Mouse (Mus musculus) hindbrain, embryonic 14.5 days (tissue): ENCODE measurements around the gene Rimkla. TPM values are rescaled to one million over a fixed set of nuclear protein-coding genes. Genes with fewer than 3 reads are reported as not detected.

Experiments used
- ATAC-seq: fragments of 200-750 bp; cut with Nextera tagmentation; 2 replicates; pipeline ENCODE4 v1.8.0; 2017; ENCODE audit warnings: moderate number of reproducible peaks, mild to moderate bottlenecking, moderate TSS enrichment, moderate library complexity; ENCODE audit not compliant: low FRiP score
- DNase-seq: peaks from one replicate; pipeline ENCODE4 v3.0.0-alpha.2; 2015; ENCODE audit warnings: low spot score
- H3K27ac ChIP-seq: fragments of 300-500 bp; sonication (generic); 2 replicates; pipeline ENCODE4 v1.5.1; 2014; ENCODE audit warnings: mild to moderate bottlenecking, moderate library complexity
- H3K27me3 ChIP-seq: fragments of 300-500 bp; sonication (generic); 2 replicates; pipeline ENCODE4 v1.6.1; 2014; ENCODE audit warnings: mild to moderate bottlenecking, low read length, mixed read lengths; ENCODE audit not compliant: control insufficient read depth, insufficient read depth
- H3K36me3 ChIP-seq: fragments of 300-500 bp; sonication (generic); replicated peaks from 2 replicates; pipeline ENCODE4 v1.6.1; 2014; ENCODE audit not compliant: control insufficient read depth, insufficient read depth
- H3K4me1 ChIP-seq: fragments of 300-500 bp; sonication (generic); replicated peaks from 2 replicates; pipeline ENCODE4 v1.6.1; 2014; ENCODE audit warnings: antibody characterized with exemption, low read length, mixed read lengths; ENCODE audit not compliant: control insufficient read depth, insufficient read depth
- H3K4me2 ChIP-seq: fragments of 300-500 bp; sonication (generic); replicated peaks from 2 replicates; pipeline ENCODE4 v1.6.1; 2014; ENCODE audit warnings: mild to moderate bottlenecking, moderate library complexity
- H3K4me3 ChIP-seq: fragments of 300-500 bp; sonication (generic); replicated peaks from 2 replicates; pipeline ENCODE4 v1.5.1; 2014; ENCODE audit warnings: mild to moderate bottlenecking, low read length
- H3K9ac ChIP-seq: fragments of 300-500 bp; sonication (generic); 2 replicates; pipeline ENCODE4 v1.6.1; 2014
- H3K9me3 ChIP-seq: fragments of 300-500 bp; sonication (generic); 2 replicates; pipeline ENCODE4 v1.6.1; 2016; ENCODE audit warnings: low read length; ENCODE audit not compliant: control insufficient read depth
- WGBS: fragments of 180-500 bp; shearing (Covaris S2); extraction: QIAGEN DNeasy Blood & Tissue Kit; methylation state at CpG from one replicate; pipeline ENCODE4 v1.1.7; 2014; 5-methylcytosine and 5-hydroxymethylcytosine counted together
- polyA plus RNA-seq: library from polyadenylated mRNA; unstranded; fragments of >200 nt; fragmentation: Nextera tagmentation; extraction: Ambion mirVana; gene quantifications from 2 replicates; pipeline ENCODE4 v1.2.1, GENCODE M21; 2014

The Rimkla gene
- polyA plus RNA-seq, 1 experiment from 2014 or later = 30.5 TPM

- Histone ChIP-seq H3K4me1 (peaks cover 14% of the 10 kb centered on the region), H3K9me3 (no peaks in the 10 kb centered on the region), H3K4me3 (no peak overlapping the region), H3K36me3 (no peaks in the 10 kb centered on the region), H3K4me2 (peak overlapping the region; percentile 12), H3K27ac (peak overlapping the region; percentile 85), H3K9ac (no peak overlapping the region), H3K27me3 (no peaks in the 10 kb centered on the region)
- ATAC-seq = no peak
- DNase-seq = no peak
- WGBS = 88% methylated on average over 2 of the region's 2 CpGs
These were observed 32.0 kb upstream of the Rimkla start for GRCm38 (mm10) chr4:119524466-119524865.

GRCm38 (mm10) chr4:119524010-119524409 is 31.6 kb upstream of the Rimkla start:
- Histone ChIP-seq H3K36me3 (no peaks in the 10 kb centered on the region), H3K9ac (no peak overlapping the region), H3K4me3 (no peak overlapping the region), H3K4me1 (peaks cover 14% of the 10 kb centered on the region), H3K27ac (peak overlapping the region; percentile 85), H3K4me2 (peak overlapping the region; percentile 36), H3K27me3 (no peaks in the 10 kb centered on the region), H3K9me3 (no peaks in the 10 kb centered on the region)
- 84% methylated on average over 1 of the region's 1 CpGs for WGBS
- peak; percentile 76 for DNase-seq
- ATAC-seq = peak; percentile 62; the same call in 1 of the 2 replicates

- WGBS = 49% methylated on average over 4 of the region's 4 CpGs
- peak; percentile 27 for DNase-seq
- Histone ChIP-seq H3K9me3 (no peaks in the 10 kb centered on the region), H3K9ac (no peak overlapping the region), H3K27me3 (no peaks in the 10 kb centered on the region), H3K27ac (peak overlapping the region; percentile 85), H3K4me1 (peaks cover 14% of the 10 kb centered on the region), H3K36me3 (no peaks in the 10 kb centered on the region), H3K4me2 (peak overlapping the region; percentile 36), H3K4me3 (no peak overlapping the region)
- no peak; the same call in 1 of the 2 replicates for ATAC-seq
These were observed 31.1 kb upstream of the Rimkla start for GRCm38 (mm10) chr4:119523575-119523974.

DNA sequence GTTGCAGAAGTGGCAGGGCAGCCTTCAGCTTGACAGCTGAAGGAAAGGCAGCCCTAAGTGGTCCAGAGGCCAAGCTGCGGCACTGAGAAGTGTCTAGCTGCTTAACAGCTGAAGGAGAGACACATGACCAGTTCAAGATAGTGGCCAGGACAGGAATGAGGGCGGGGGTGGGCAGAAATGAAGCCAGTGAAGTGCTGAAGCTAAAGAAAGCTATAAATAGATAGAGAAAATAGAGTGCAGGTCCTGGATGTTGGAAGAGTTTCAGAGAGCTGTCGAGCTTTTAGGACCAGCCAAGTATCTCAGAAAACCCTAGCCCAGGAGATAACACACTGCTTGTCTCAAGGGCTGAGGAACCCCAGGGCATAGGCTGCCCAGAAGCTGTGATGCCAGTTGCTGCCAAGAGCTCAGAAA is 20.3 kb upstream of the Rimkla start:
- no peak for ATAC-seq
- WGBS = 74% methylated on average over 3 of the region's 3 CpGs
- H3K27me3 ChIP-seq = no peaks in the 10 kb centered on the region

GRCm38 (mm10) chr4:119511591-119511990 is 19.2 kb upstream of the Rimkla start:
- ATAC-seq (no peak), DNase-seq (no peak)
- no peak overlapping the region for H3K9ac ChIP-seq
- no peaks in the 10 kb centered on the region for H3K27me3 ChIP-seq
- no peak overlapping the region for H3K4me2 ChIP-seq
- 63% methylated on average over 2 of the region's 2 CpGs for WGBS
- no peaks in the 10 kb centered on the region for H3K9me3 ChIP-seq
- no peak overlapping the region for H3K27ac ChIP-seq
- no peak overlapping the region for H3K4me3 ChIP-seq
- H3K4me1 ChIP-seq = no peaks in the 10 kb centered on the region
- no peaks in the 10 kb centered on the region for H3K36me3 ChIP-seq

More for the DNA sequence above, 20.3 kb upstream of the Rimkla start:
- Histone ChIP-seq H3K27ac (no peak overlapping the region), H3K4me1 (no peaks in the 10 kb centered on the region), H3K4me3 (no peak overlapping the region), H3K9me3 (no peaks in the 10 kb centered on the region), H3K36me3 (no peaks in the 10 kb centered on the region), H3K9ac (no peak overlapping the region), H3K4me2 (no peak overlapping the region)
- DNase-seq = no peak

- Histone ChIP-seq H3K9ac (no peak overlapping the region), H3K9me3 (no peaks in the 10 kb centered on the region), H3K36me3 (no peaks in the 10 kb centered on the region), H3K4me2 (no peak overlapping the region), H3K27ac (no peak overlapping the region), H3K27me3 (no peaks in the 10 kb centered on the region), H3K4me3 (no peak overlapping the region), H3K4me1 (no peaks in the 10 kb centered on the region)
- WGBS = 60% methylated on average over 5 of the region's 5 CpGs
- ATAC-seq (no peak), DNase-seq (no peak)
These were observed 6.0 kb upstream of the Rimkla start for GRCm38 (mm10) chr4:119498319-119498848.

DNA sequence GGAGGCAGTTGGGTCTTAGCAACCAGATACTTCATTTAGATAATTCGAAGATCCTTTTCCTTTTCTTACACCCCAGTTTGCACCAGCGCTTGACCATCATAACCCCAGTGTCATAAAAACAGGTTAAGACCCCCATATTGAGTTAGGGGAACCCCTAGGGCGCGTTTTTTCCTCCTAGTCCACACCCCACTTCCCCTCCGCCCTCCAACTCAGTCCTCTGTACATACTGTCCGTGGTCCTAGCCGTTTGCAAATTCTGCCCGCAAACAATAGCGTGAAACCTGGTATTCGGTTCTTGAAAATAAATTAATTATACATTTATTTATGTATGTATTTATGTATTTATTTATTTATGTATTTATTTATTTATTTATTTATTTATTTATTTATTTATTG is 502 bp upstream of the Rimkla start:
- Histone ChIP-seq H3K9me3 (no peaks in the 10 kb centered on the region), H3K4me2 (peak overlapping the region; percentile 73), H3K27me3 (no peaks in the 10 kb centered on the region), H3K4me1 (peaks cover 15% of the 10 kb centered on the region), H3K9ac (peak overlapping the region; percentile 64), H3K36me3 (no peaks in the 10 kb centered on the region), H3K4me3 (peak overlapping the region; percentile 64), H3K27ac (peak overlapping the region; percentile 88)
- DNase-seq (no peak), ATAC-seq (peak; percentile 26)
- 39% methylated on average over 10 of the region's 10 CpGs for WGBS

GRCm38 (mm10) chr4:119490806-119491205 is 1.6 kb downstream of the Rimkla start:
- no peak for ATAC-seq
- H3K4me2 ChIP-seq = peak overlapping the region; percentile 73
- H3K27ac ChIP-seq = no peak overlapping the region
- no peak overlapping the region for H3K4me3 ChIP-seq
- H3K9ac ChIP-seq = no peak overlapping the region
- no peaks in the 10 kb centered on the region for H3K36me3 ChIP-seq
- WGBS = 75% methylated on average over 3 of the region's 3 CpGs
- no peaks in the 10 kb centered on the region for H3K27me3 ChIP-seq
- peak; percentile 30 for DNase-seq
- H3K9me3 ChIP-seq = no peaks in the 10 kb centered on the region
- H3K4me1 ChIP-seq = peaks cover 15% of the 10 kb centered on the region

DNA sequence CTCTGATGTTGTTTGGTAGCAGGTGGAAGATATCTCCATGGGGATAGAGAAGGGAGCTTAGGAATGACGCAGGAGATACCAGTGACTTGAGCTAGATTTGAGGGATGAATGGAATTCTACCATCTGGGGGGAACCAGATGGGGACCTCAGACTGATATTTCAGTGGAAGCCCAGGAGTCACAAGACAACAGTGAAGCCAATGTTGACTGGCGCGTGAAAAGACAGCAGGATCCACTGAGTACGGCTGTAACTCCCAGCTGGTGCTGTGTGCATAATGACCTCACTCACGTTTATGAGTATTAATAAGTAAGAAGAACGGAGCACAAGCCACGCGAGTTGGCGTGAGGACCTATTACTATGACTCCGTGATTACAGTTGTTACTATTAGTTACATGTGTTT is 2.8 kb downstream of the Rimkla start:
- DNase-seq (peak; percentile 31), ATAC-seq (no peak)
- no peaks in the 10 kb centered on the region for H3K27me3 ChIP-seq
- 57% methylated on average over 10 of the region's 10 CpGs for WGBS
- no peak overlapping the region for H3K9ac ChIP-seq
- H3K4me1 ChIP-seq = peaks cover 15% of the 10 kb centered on the region
- no peak overlapping the region for H3K4me2 ChIP-seq
- no peaks in the 10 kb centered on the region for H3K9me3 ChIP-seq
- no peaks in the 10 kb centered on the region for H3K36me3 ChIP-seq
- H3K4me3 ChIP-seq = no peak overlapping the region
- H3K27ac ChIP-seq = no peak overlapping the region

DNA sequence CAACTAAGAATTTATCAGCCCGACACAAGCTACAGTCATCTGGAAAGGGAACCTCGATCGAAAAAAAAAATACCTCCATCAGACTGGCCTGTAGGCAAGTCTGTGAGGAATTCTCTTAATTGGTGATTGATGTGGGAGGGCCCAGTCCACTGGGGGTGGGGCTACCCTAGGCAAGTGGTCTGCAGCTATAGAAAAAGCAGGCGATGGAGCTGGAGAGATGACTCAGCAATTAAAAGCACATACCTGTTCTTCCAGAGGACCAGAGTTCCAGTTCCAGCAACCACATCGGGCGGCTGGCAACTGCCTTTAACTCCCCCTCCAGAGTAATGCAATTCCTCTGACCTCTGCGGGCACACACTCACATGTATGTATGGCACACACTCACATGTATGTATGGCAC is 7.5 kb downstream of the Rimkla start:
- H3K4me2 ChIP-seq = no peak overlapping the region
- H3K9ac ChIP-seq = no peak overlapping the region
- H3K27me3 ChIP-seq = no peaks in the 10 kb centered on the region
- WGBS = 75% methylated on average over 7 of the region's 7 CpGs
- no peaks in the 10 kb centered on the region for H3K36me3 ChIP-seq
- no peaks in the 10 kb centered on the region for H3K4me1 ChIP-seq
- ATAC-seq (no peak), DNase-seq (no peak)
- H3K9me3 ChIP-seq = no peaks in the 10 kb centered on the region
- H3K4me3 ChIP-seq = no peak overlapping the region
- H3K27ac ChIP-seq = no peak overlapping the region
